Comparison of ENCODE assay signal across 9 mouse cellular contexts in the genomic region with DNA sequence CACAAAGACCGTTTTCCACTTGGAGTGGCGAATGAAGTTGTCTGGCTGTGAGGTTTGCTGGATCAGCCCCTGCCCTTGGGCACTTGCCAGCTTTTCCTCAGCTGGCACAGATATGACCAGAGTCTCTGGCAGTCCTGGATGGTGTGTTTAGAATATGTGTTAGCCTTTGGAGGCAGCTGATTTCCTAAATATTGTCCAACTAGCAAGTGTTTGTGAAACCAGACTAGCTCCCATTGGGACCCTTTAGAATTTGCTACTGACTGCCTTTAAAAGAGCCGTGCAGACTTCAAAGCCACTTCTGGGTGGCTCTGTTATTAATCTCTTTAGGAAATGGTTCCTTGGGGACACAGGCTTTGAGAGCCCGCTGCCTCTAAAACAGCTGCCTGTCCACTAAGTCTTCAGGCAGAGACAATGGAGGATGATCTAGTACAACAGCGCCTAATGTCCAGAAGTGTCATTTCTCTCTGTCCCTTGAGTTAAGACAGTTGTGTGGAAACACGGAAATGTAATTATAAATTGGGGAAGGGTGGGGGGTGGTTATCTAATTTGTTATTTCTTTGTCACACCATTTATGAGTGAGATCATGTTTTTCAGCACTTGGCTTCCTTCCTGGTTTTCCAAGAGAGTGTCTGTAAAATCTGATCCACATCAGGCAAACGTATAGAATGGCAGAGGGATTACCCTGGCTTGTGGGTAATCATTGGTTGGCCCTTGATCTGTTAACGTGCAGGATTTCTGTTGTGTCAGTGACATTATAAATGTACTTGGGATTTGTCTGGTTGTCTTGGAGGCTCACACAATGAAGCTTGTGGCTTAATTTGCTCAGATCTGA. TPM values are rescaled to one million over a fixed set of nuclear protein-coding genes. Genes with fewer than 3 reads are reported as not detected.
A peak's percentile ranks its signal among the peaks of the same experiment; 100 is the strongest.
DNase-seq lines count a peak whose midpoint lies in the region; ATAC-seq and TF ChIP-seq lines count a peak whose summit lies in the region.
"Had no signal": no experiment of that assay in that cellular context is flagged by ENCODE, and none has a peak within 500 bp of the region (broad histone marks: within the 10 kb centered on the region; RNA-seq: fewer than 3 reads in every experiment).

No protein-coding gene starts in this region.

- no peak overlapping the region for H3K4me2 ChIP-seq in liver, postnatal 0 days (ENCODE audit: low read depth, low read length)
- H3K4me2 ChIP-seq in forebrain, embryonic 16.5 days (ENCODE audit: low read length), result no peak overlapping the region
- peak overlapping the region; percentile 26; the same call in 1 of the 2 replicates for H3K4me2 ChIP-seq in kidney, embryonic 15.5 days
- H3K4me2 ChIP-seq: stomach, embryonic 15.5 days had no signal

- H3K27ac ChIP-seq in liver, adult 2 months (replicated peaks; ENCODE audit: insufficient read depth, low read depth, low read length), result no peak overlapping the region; the same call in 1 of the 2 replicates
- no peak overlapping the region for H3K27ac ChIP-seq in liver, postnatal 0 days (ENCODE audit: low read depth)
- no peak overlapping the region for H3K27ac ChIP-seq in forebrain, embryonic 16.5 days (ENCODE audit: low read length)
- peak overlapping the region; percentile 46; the same call in 1 of the 2 replicates for H3K27ac ChIP-seq in kidney, embryonic 15.5 days
- H3K27ac ChIP-seq: macrophage; stomach, embryonic 15.5 days had no signal

- TF ChIP-seq CTCF in liver, adult 2 months (IDR thresholded peaks at IDR 0.05; ENCODE audit: low read depth, low read length), result no peak
- no peak for TF ChIP-seq CTCF in liver, postnatal 0 days (IDR thresholded peaks at IDR 0.05; ENCODE audit: low read depth)

- TF ChIP-seq EP300 in liver, postnatal 0 days (IDR thresholded peaks at IDR 0.05; ENCODE audit: low read depth), result no peak

- H3K79me2 ChIP-seq in liver, adult 2 months (ENCODE audit: control insufficient read depth, insufficient read depth, low read length), result peaks cover 41% of the 10 kb centered on the region; the same call in 1 of the 2 replicates

- DNase-seq in liver, adult 2 months (ENCODE audit: extremely low read depth, low read depth, low spot score), result peak; percentile 61
- DNase-seq in liver, postnatal 0 days, result no peak
- peak; percentile 19 for DNase-seq in neural tube, embryonic 10.5 days (ENCODE audit: extremely low spot score, low spot score)
- no peak for DNase-seq in thymus, postnatal 0 days (ENCODE audit: low spot score)
- DNase-seq in layer of hippocampus, postnatal 25 days (ENCODE audit: extremely low spot score in 1 of 2, low spot score in 1 of 2), result no peak

- H3K4me3 ChIP-seq in liver, adult 2 months (ENCODE audit: insufficient read depth, low read depth, low read length), result no peak overlapping the region
- no peak overlapping the region for H3K4me3 ChIP-seq in liver, postnatal 0 days (ENCODE audit: low read depth, low read length)
- H3K4me3 ChIP-seq in forebrain, embryonic 16.5 days (replicated peaks; ENCODE audit: low read length), result no peak overlapping the region
- H3K4me3 ChIP-seq in kidney, embryonic 15.5 days (replicated peaks), result no peak overlapping the region
- H3K4me3 ChIP-seq: stomach, embryonic 15.5 days had no signal

- no peak for TF ChIP-seq POLR2A in liver, adult 2 months (IDR thresholded peaks at IDR 0.05; ENCODE audit: extremely low read depth, insufficient read depth, low read length)

- WGBS in liver, adult 2 months, result 55% methylated on average over 8 of the region's 8 CpGs
- WGBS in liver, postnatal 0 days (ENCODE audit: insufficient replicate concordance), result 63% methylated on average over 8 of the region's 8 CpGs
- WGBS in forebrain, embryonic 16.5 days, result 28% methylated on average over 8 of the region's 8 CpGs
- WGBS in kidney, embryonic 15.5 days, result 28% methylated on average over 8 of the region's 8 CpGs

- peaks cover 9% of the 10 kb centered on the region for H3K4me1 ChIP-seq in liver, adult 2 months (ENCODE audit: control insufficient read depth, insufficient read depth, low read length)
- no peaks in the 10 kb centered on the region for H3K4me1 ChIP-seq in liver, postnatal 0 days (ENCODE audit: insufficient read depth)
- peaks cover 17% of the 10 kb centered on the region for H3K4me1 ChIP-seq in forebrain, embryonic 16.5 days (replicated peaks; ENCODE audit: control insufficient read depth, insufficient read depth, low read length)
- peaks cover 16% of the 10 kb centered on the region for H3K4me1 ChIP-seq in kidney, embryonic 15.5 days
- H3K4me1 ChIP-seq: stomach, embryonic 15.5 days had no signal

- H3K9me3 ChIP-seq in liver, postnatal 0 days (ENCODE audit: low read length), result no peaks in the 10 kb centered on the region
- H3K9me3 ChIP-seq in forebrain, embryonic 16.5 days (ENCODE audit: control insufficient read depth, low read length), result no peaks in the 10 kb centered on the region
- no peaks in the 10 kb centered on the region for H3K9me3 ChIP-seq in kidney, embryonic 15.5 days (replicated peaks)
- H3K9me3 ChIP-seq: stomach, embryonic 15.5 days had no signal

- H3K36me3 ChIP-seq in liver, adult 2 months (ENCODE audit: control insufficient read depth, insufficient read depth, low read length), result no peaks in the 10 kb centered on the region
- H3K36me3 ChIP-seq in liver, postnatal 0 days (replicated peaks; ENCODE audit: insufficient read depth, low read length), result no peaks in the 10 kb centered on the region
- H3K36me3 ChIP-seq in forebrain, embryonic 16.5 days (ENCODE audit: control insufficient read depth, insufficient read depth), result no peaks in the 10 kb centered on the region
- H3K36me3 ChIP-seq in kidney, embryonic 15.5 days, result no peaks in the 10 kb centered on the region
- H3K36me3 ChIP-seq: stomach, embryonic 15.5 days had no signal

- no peaks in the 10 kb centered on the region for H3K27me3 ChIP-seq in liver, adult 2 months (ENCODE audit: control insufficient read depth, insufficient read depth, low read length)
- H3K27me3 ChIP-seq in liver, postnatal 0 days (ENCODE audit: insufficient read depth, low read length), result no peaks in the 10 kb centered on the region
- no peaks in the 10 kb centered on the region for H3K27me3 ChIP-seq in forebrain, embryonic 16.5 days (replicated peaks; ENCODE audit: control insufficient read depth, insufficient read depth, low read length)
- H3K27me3 ChIP-seq in kidney, embryonic 15.5 days, result no peaks in the 10 kb centered on the region
- H3K27me3 ChIP-seq: stomach, embryonic 15.5 days had no signal

- ATAC-seq in liver, postnatal 0 days, result no peak
- ATAC-seq in forebrain, embryonic 16.5 days, result peak; percentile 21; the same call in 1 of the 2 replicates
- peak; percentile 69; the same call in 1 of the 2 replicates for ATAC-seq in kidney, embryonic 15.5 days (replicated peaks; ENCODE audit: low FRiP score)

- H3K9ac ChIP-seq in liver, adult 2 months (ENCODE audit: low read depth, low read length), result no peak overlapping the region
- no peak overlapping the region for H3K9ac ChIP-seq in liver, postnatal 0 days (replicated peaks)
- H3K9ac ChIP-seq in forebrain, embryonic 16.5 days (replicated peaks; ENCODE audit: low read depth, low read length), result no peak overlapping the region
- no peak overlapping the region for H3K9ac ChIP-seq in kidney, embryonic 15.5 days
- H3K9ac ChIP-seq: stomach, embryonic 15.5 days had no signal

RNA-seq across cellular contexts. Expression of gene Dock4, which starts 32.1 kb away (rescaled TPM):
- total RNA-seq in liver, adult 2 months (2014; rRNA removed), result 21.5 and 26.8 TPM in 2 replicates
- polyA plus RNA-seq in liver, adult 2 months (2012; rRNA removed), result 5.8 and 5.9 TPM in 2 replicates
- polyA plus RNA-seq in liver, postnatal 0 days (2015; fragmentation: Nextera tagmentation; extraction: Ambion mirVana), result 1.3 and 1.4 TPM in 2 replicates
- polyA plus RNA-seq in forebrain, embryonic 16.5 days (2015; fragmentation: Nextera tagmentation; extraction: Ambion mirVana), result 24.4 and 41.6 TPM in 2 replicates
- 15.3 and 17.0 TPM in 2 replicates for polyA plus RNA-seq in kidney, embryonic 15.5 days (2015; fragmentation: Nextera tagmentation; extraction: Ambion mirVana)
- 0.91 and 1.2 TPM in 2 replicates for polyA plus RNA-seq in thymus, postnatal 0 days (2015; fragmentation: Nextera tagmentation; extraction: Ambion mirVana)
- total RNA-seq in layer of hippocampus, postnatal 25 days (2021), result 100 to 1,000 TPM; 205 to 242 TPM

RNA-seq across cellular contexts. Expression of gene Zfp277, which starts 32.1 kb away (rescaled TPM):
- 10.9 and 14.0 TPM in 2 replicates for total RNA-seq in liver, adult 2 months (2014; rRNA removed)
- polyA plus RNA-seq in liver, adult 2 months (2012; rRNA removed), result 2.8 and 3.3 TPM in 2 replicates
- polyA plus RNA-seq in liver, postnatal 0 days (2015; fragmentation: Nextera tagmentation; extraction: Ambion mirVana), result 7.9 and 8.3 TPM in 2 replicates
- polyA plus RNA-seq in forebrain, embryonic 16.5 days (2015; fragmentation: Nextera tagmentation; extraction: Ambion mirVana), result 30.5 and 33.4 TPM in 2 replicates
- 38.6 and 40.7 TPM in 2 replicates for polyA plus RNA-seq in kidney, embryonic 15.5 days (2015; fragmentation: Nextera tagmentation; extraction: Ambion mirVana)
- 27.9 and 28.9 TPM in 2 replicates for polyA plus RNA-seq in thymus, postnatal 0 days (2015; fragmentation: Nextera tagmentation; extraction: Ambion mirVana)
- total RNA-seq in layer of hippocampus, postnatal 25 days (2021), result 10 to 100 TPM; 23.9 to 25.1 TPM

Comparison
In these comparisons a context has a peak if more than half of its experiments do, and no peak if none do; other contexts are left out.
1. DNase-seq: peak in liver, adult 2 months (single experiment) and neural tube, embryonic 10.5 days (single experiment); none in liver, postnatal 0 days (single experiment), thymus, postnatal 0 days (single experiment) and layer of hippocampus, postnatal 25 days (0 of 2).